In genomic region chr3:38475587-38475986, GRCm38 (mm10) we compare ENCODE assay signal across 24 mouse cellular contexts. TPM values are rescaled to one million over a fixed set of nuclear protein-coding genes. Genes with fewer than 3 reads are reported as not detected.
DNase-seq lines count a peak whose midpoint lies in the region; ATAC-seq lines count a peak whose summit lies in the region.
"Had no signal": no experiment of that assay in that cellular context is flagged by ENCODE, and none has a peak within 500 bp of the region (broad histone marks: within the 10 kb centered on the region; RNA-seq: fewer than 3 reads in every experiment).

No protein-coding gene starts in this region.

- 39% methylated on average over 6 of the region's 6 CpGs for WGBS in kidney, embryonic 16.5 days
- 32% methylated on average over 6 of the region's 6 CpGs for WGBS in embryonic facial prominence, embryonic 14.5 days

- H3K36me3 ChIP-seq in kidney, embryonic 16.5 days (ENCODE audit: insufficient read depth, low read length), result peaks cover 12% of the 10 kb centered on the region
- H3K36me3 ChIP-seq in embryonic facial prominence, embryonic 14.5 days (ENCODE audit: control insufficient read depth, insufficient read depth, low read length), result peaks cover 53% of the 10 kb centered on the region

- DNase-seq in heart, adult 11 months, result peak; percentile 71
- no peak for DNase-seq in heart, adult 9 months (ENCODE audit: low spot score in 2 of 2)
- no peak for DNase-seq in kidney, postnatal 14 days
- peak; percentile 18 for DNase-seq in embryo, embryonic 11 days
- no peak for DNase-seq in embryonic facial prominence, embryonic 14.5 days (ENCODE audit: low spot score)
- no peak for DNase-seq in cerebellum, postnatal 14 days
- DNase-seq in lung, postnatal 14 days, result no peak
- DNase-seq: adrenal gland, adult 8-10 months; adrenal gland, postnatal 25 days; cerebellum, adult 11-12 months; cerebellum, adult 8-10 months; gastrocnemius, postnatal 10 days; gastrocnemius, postnatal 36 days; heart, postnatal 10 days; heart, postnatal 36 days had no signal

- H3K27ac ChIP-seq in kidney, embryonic 16.5 days (ENCODE audit: low read length), result no peak overlapping the region
- H3K27ac ChIP-seq in embryonic facial prominence, embryonic 14.5 days (replicated peaks; ENCODE audit: low read depth, low read length), result no peak overlapping the region
- H3K27ac ChIP-seq: embryonic facial prominence, embryonic 13.5 days; forebrain, embryonic 10.5 days; forebrain, embryonic 13.5 days; heart, embryonic 15.5 days; hindbrain, embryonic 14.5 days had no signal

- no peak overlapping the region for H3K9ac ChIP-seq in kidney, embryonic 16.5 days (replicated peaks; ENCODE audit: low read length)
- H3K9ac ChIP-seq in embryonic facial prominence, embryonic 14.5 days (ENCODE audit: low read depth, low read length), result no peak overlapping the region
- H3K9ac ChIP-seq: embryonic facial prominence, embryonic 13.5 days; forebrain, embryonic 13.5 days; heart, embryonic 12.5 days; heart, embryonic 15.5 days; hindbrain, embryonic 14.5 days had no signal

- H3K4me3 ChIP-seq in kidney, embryonic 16.5 days (ENCODE audit: low read length), result no peak overlapping the region
- no peak overlapping the region for H3K4me3 ChIP-seq in embryonic facial prominence, embryonic 14.5 days (ENCODE audit: low read depth, low read length)
- H3K4me3 ChIP-seq: embryonic facial prominence, embryonic 13.5 days; forebrain, embryonic 10.5 days; forebrain, embryonic 13.5 days; heart, embryonic 12.5 days; heart, embryonic 15.5 days had no signal

- no peak overlapping the region for H3K4me2 ChIP-seq in kidney, embryonic 16.5 days (replicated peaks; ENCODE audit: low read depth, low read length)
- H3K4me2 ChIP-seq in embryonic facial prominence, embryonic 14.5 days (ENCODE audit: low read depth, low read length), result 0 out of 2 replicates have a peak overlapping the region, but pooled peaks have one; percentile 5
- H3K4me2 ChIP-seq: embryonic facial prominence, embryonic 13.5 days; heart, embryonic 12.5 days; heart, embryonic 15.5 days; hindbrain, embryonic 14.5 days had no signal

- 0 out of 2 replicates have a peak, but pooled peaks have one; percentile 15 for ATAC-seq in kidney, embryonic 16.5 days (ENCODE audit: low FRiP score, low TSS enrichment)
- ATAC-seq in embryonic facial prominence, embryonic 14.5 days (ENCODE audit: low read depth), result no peak
- ATAC-seq: activated CD4-positive, CD25-positive, alpha-beta regulatory T cell, adult 4 months; forebrain, embryonic 13.5 days; forebrain, embryonic 16.5 days had no signal

- peaks cover 37% of the 10 kb centered on the region for H3K4me1 ChIP-seq in kidney, embryonic 16.5 days (ENCODE audit: insufficient read depth, low read length)
- H3K4me1 ChIP-seq in embryonic facial prominence, embryonic 14.5 days (ENCODE audit: control insufficient read depth, insufficient read depth, low read length), result peaks cover 14% of the 10 kb centered on the region

- no peaks in the 10 kb centered on the region for H3K9me3 ChIP-seq in kidney, embryonic 16.5 days (ENCODE audit: low read length)
- peaks cover 3% of the 10 kb centered on the region; the same call in 1 of the 2 replicates for H3K9me3 ChIP-seq in embryonic facial prominence, embryonic 14.5 days (ENCODE audit: control insufficient read depth, low read length)
- H3K9me3 ChIP-seq: embryonic facial prominence, embryonic 13.5 days; forebrain, embryonic 10.5 days; forebrain, embryonic 13.5 days; heart, embryonic 12.5 days; heart, embryonic 15.5 days had no signal

- no peaks in the 10 kb centered on the region for H3K27me3 ChIP-seq in kidney, embryonic 16.5 days (ENCODE audit: insufficient read depth, low read length)
- no peaks in the 10 kb centered on the region for H3K27me3 ChIP-seq in embryonic facial prominence, embryonic 14.5 days (replicated peaks; ENCODE audit: control insufficient read depth, insufficient read depth, low read length)
- H3K27me3 ChIP-seq: embryonic facial prominence, embryonic 13.5 days; forebrain, embryonic 13.5 days; heart, embryonic 12.5 days; heart, embryonic 15.5 days had no signal

RNA-seq across cellular contexts. Expression of gene Ankrd50, which starts 9.1 kb away (rescaled TPM):
- polyA plus RNA-seq in kidney, embryonic 16.5 days (2015; fragmentation: Nextera tagmentation; extraction: Ambion mirVana), result 15.8 and 18.2 TPM in 2 replicates
- polyA plus RNA-seq in embryonic facial prominence, embryonic 14.5 days (2014; fragmentation: Nextera tagmentation; extraction: Ambion mirVana), result 32.1 and 33.6 TPM in 2 replicates

Comparison
In these comparisons a context has a peak if more than half of its experiments do, and no peak if none do; other contexts are left out.
1. DNase-seq: peak in heart, adult 11 months (single experiment) and embryo, embryonic 11 days (single experiment); none in heart, adult 9 months (0 of 2), kidney, postnatal 14 days (single experiment), embryonic facial prominence, embryonic 14.5 days (single experiment), cerebellum, postnatal 14 days (0 of 2) and lung, postnatal 14 days (single experiment).